Mouse (Mus musculus): Measurements from ENCODE around the gene Tbc1d13. TPM values are rescaled to one million over a fixed set of nuclear protein-coding genes. Genes with fewer than 3 reads are reported as not detected.

Tbc1d13 gene
- polyA plus RNA-seq, 2 experiments = 10.7 to 49.9 TPM

DNA sequence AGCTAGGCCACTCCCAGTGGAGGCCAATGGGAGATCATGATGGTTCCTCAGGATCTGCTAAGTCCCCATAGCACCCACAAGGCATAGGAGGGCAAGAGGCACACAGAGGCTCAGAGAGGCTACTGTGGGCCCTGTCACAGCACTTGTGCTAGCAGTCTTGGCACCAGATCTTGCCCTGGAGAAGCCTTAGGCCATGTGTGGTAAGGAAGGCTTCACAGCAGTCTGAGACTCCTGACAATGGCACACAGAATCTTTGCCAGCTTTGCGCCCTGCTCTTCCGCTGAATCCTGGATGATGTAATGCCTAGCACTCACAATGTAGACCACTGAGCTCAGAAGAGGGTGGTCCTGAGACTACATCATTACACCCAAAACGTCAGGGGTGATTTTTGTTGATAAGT lies 61.1 kb downstream of the Tbc1d13 start:
- no peak for ATAC-seq (ENCODE audit: low FRiP score, low read depth)
- no peak overlapping the region for H3K27ac ChIP-seq (replicated peaks; ENCODE audit: low read depth, low read length)
- no peaks in the 10 kb centered on the region for H3K4me1 ChIP-seq (ENCODE audit: control insufficient read depth, insufficient read depth, low read length)
- no peak overlapping the region for H3K4me2 ChIP-seq (replicated peaks; ENCODE audit: low read depth, low read length, severe bottlenecking)
- no peak overlapping the region for H3K9ac ChIP-seq (ENCODE audit: low read depth, low read length, severe bottlenecking)
- no peaks in the 10 kb centered on the region for H3K9me3 ChIP-seq (ENCODE audit: control insufficient read depth, low read length)
- H3K36me3 ChIP-seq (ENCODE audit: control insufficient read depth, insufficient read depth, low read length) = 0 out of 2 replicates have a peak, but pooled peaks cover 2% of the 10 kb centered on the region
- no peak overlapping the region for H3K4me3 ChIP-seq (replicated peaks; ENCODE audit: low read length)
- DNase-seq (ENCODE audit: low spot score) = no peak
- H3K27me3 ChIP-seq (ENCODE audit: control insufficient read depth, insufficient read depth, low read length) = no peaks in the 10 kb centered on the region
- TF ChIP-seq POLR2A (IDR thresholded peaks at IDR 0.05; ENCODE audit: borderline replicate concordance, extremely low read depth, insufficient read depth, insufficient read length) = no peak
- WGBS = 89% methylated on average over 3 of the region's 3 CpGs

DNA sequence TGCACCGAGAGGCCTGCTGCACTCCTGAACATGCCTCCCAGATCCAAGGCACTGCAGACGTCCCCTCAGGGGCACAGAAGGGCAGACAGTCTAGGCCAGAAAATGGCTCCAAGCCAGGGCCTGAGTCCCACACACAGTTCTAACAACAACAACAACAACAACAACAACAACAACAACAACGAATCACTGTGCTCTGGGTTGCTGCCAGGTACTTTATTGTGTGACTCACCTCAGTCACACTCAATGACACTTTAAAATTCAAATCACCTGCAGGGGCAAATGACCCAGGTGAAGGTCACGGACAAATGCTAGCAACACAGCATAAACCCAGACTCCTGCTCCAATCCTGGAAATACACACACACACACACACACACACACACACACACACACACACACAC lies 64.5 kb downstream of the Tbc1d13 start:
- Histone ChIP-seq H3K27ac (replicated peaks; ENCODE audit: low read depth, low read length) (no peak overlapping the region), H3K4me1 (ENCODE audit: control insufficient read depth, insufficient read depth, low read length) (no peaks in the 10 kb centered on the region)

DNA sequence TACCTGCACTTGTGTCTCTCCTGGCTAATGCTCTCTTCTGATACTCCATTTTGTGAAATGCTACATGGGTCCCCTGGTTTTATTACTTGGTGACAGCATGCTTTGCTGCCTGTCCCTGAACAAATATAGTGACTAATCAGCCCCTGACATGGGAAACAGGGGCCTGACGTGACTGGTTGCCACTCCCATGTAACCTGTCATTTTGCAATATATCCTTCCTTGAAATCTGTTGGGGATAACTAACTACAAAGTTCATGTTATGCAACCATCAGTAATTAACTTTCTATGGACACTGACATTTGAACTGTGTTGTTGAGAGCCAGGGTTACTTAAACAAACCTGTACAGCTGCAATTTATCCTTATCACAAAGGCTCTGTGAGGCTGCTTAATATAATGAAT lies 66.4 kb downstream of the Tbc1d13 start:
- Histone ChIP-seq H3K27ac (replicated peaks; ENCODE audit: low read depth, low read length) (no peak overlapping the region), H3K27me3 (ENCODE audit: control insufficient read depth, insufficient read depth, low read length) (no peaks in the 10 kb centered on the region), H3K9me3 (ENCODE audit: control insufficient read depth, low read length) (no peaks in the 10 kb centered on the region), H3K4me1 (ENCODE audit: control insufficient read depth, insufficient read depth, low read length) (peaks cover 4% of the 10 kb centered on the region), H3K4me3 (replicated peaks; ENCODE audit: low read length) (no peak overlapping the region), H3K4me2 (replicated peaks; ENCODE audit: low read depth, low read length, severe bottlenecking) (no peak overlapping the region), H3K9ac (ENCODE audit: low read depth, low read length, severe bottlenecking) (no peak overlapping the region), H3K36me3 (ENCODE audit: control insufficient read depth, insufficient read depth, low read length) (no peaks in the 10 kb centered on the region)
- TF ChIP-seq POLR2A (IDR thresholded peaks at IDR 0.05; ENCODE audit: borderline replicate concordance, extremely low read depth, insufficient read depth, insufficient read length) = no peak
- 57% methylated on average over 1 of the region's 1 CpGs for WGBS
- ATAC-seq (ENCODE audit: low FRiP score, low read depth) (no peak), DNase-seq (ENCODE audit: low spot score) (no peak)

More for the DNA sequence above, 64.5 kb downstream of the Tbc1d13 start:
- no peaks in the 10 kb centered on the region for H3K36me3 ChIP-seq (ENCODE audit: control insufficient read depth, insufficient read depth, low read length)
- no peak overlapping the region for H3K9ac ChIP-seq (ENCODE audit: low read depth, low read length, severe bottlenecking)
- DNase-seq (ENCODE audit: low spot score) = no peak
- WGBS = 69% methylated on average over 4 of the region's 4 CpGs
- H3K27me3 ChIP-seq (ENCODE audit: control insufficient read depth, insufficient read depth, low read length) = no peaks in the 10 kb centered on the region
- no peak for TF ChIP-seq POLR2A (IDR thresholded peaks at IDR 0.05; ENCODE audit: borderline replicate concordance, extremely low read depth, insufficient read depth, insufficient read length)
- H3K4me2 ChIP-seq (replicated peaks; ENCODE audit: low read depth, low read length, severe bottlenecking) = no peak overlapping the region
- no peaks in the 10 kb centered on the region for H3K9me3 ChIP-seq (ENCODE audit: control insufficient read depth, low read length)
- no peak for ATAC-seq (ENCODE audit: low FRiP score, low read depth)
- no peak overlapping the region for H3K4me3 ChIP-seq (replicated peaks; ENCODE audit: low read length)

DNA sequence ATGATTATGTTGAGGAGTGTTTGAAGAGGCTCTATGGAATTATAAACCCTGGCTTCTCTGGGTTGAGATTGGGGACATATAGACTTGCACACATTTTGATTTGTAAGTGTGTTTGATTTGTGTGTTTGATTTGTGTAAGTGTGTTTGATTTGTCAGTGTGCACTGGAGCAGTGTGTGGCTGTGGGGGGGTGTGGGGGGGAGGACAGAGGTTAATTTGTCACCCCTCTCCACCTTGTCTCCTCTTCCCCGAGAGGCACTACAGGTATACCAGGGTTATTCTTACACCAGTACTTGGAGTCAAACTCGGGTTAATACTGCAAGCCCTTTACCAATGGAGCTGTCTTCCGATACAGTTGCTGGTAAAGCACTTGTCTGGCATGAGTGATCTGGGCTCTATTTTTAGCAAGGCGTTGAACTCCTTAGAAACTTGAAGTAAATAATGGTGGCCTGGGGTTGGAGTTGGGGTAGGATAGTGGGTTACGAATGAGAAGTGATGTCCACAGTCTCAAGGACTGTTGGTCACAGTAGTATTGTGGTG lies 66.9 kb downstream of the Tbc1d13 start:
- no peak for ATAC-seq (ENCODE audit: low FRiP score, low read depth)
- H3K9ac ChIP-seq (ENCODE audit: low read depth, low read length, severe bottlenecking) = no peak overlapping the region
- no peak for DNase-seq (ENCODE audit: low spot score)
- WGBS = 84% methylated on average over 5 of the region's 5 CpGs
- H3K4me3 ChIP-seq (replicated peaks; ENCODE audit: low read length) = no peak overlapping the region
- no peak overlapping the region for H3K27ac ChIP-seq (replicated peaks; ENCODE audit: low read depth, low read length)
- no peaks in the 10 kb centered on the region for H3K27me3 ChIP-seq (ENCODE audit: control insufficient read depth, insufficient read depth, low read length)
- H3K9me3 ChIP-seq (ENCODE audit: control insufficient read depth, low read length) = no peaks in the 10 kb centered on the region
- no peak overlapping the region for H3K4me2 ChIP-seq (replicated peaks; ENCODE audit: low read depth, low read length, severe bottlenecking)
- TF ChIP-seq POLR2A (IDR thresholded peaks at IDR 0.05; ENCODE audit: borderline replicate concordance, extremely low read depth, insufficient read depth, insufficient read length) = no peak
- peaks cover 4% of the 10 kb centered on the region for H3K4me1 ChIP-seq (ENCODE audit: control insufficient read depth, insufficient read depth, low read length)
- H3K36me3 ChIP-seq (ENCODE audit: control insufficient read depth, insufficient read depth, low read length) = no peaks in the 10 kb centered on the region

Other genes with a start within 250 kb of the Tbc1d13 start
- gene Odf2, start 244.5 kb upstream of the Tbc1d13 start, polyA plus RNA-seq (2012; rRNA removed) = 84.6 and 88.0 TPM in 2 replicates
- 42.3 and 47.0 TPM in 2 replicates for gene Odf2, start 244.5 kb upstream of the Tbc1d13 start, polyA plus RNA-seq (2014; fragmentation: Nextera tagmentation; extraction: Ambion mirVana)
- 42.0 and 42.3 TPM in 2 replicates for gene Gle1, start 198.3 kb upstream of the Tbc1d13 start, polyA plus RNA-seq (2012; rRNA removed)
- gene Gle1, start 198.3 kb upstream of the Tbc1d13 start, polyA plus RNA-seq (2014; fragmentation: Nextera tagmentation; extraction: Ambion mirVana) = 49.7 and 54.5 TPM in 2 replicates
- gene Sptan1, start 168.2 kb upstream of the Tbc1d13 start, polyA plus RNA-seq (2012; rRNA removed) = 176 and 206 TPM in 2 replicates
- gene Sptan1, start 168.2 kb upstream of the Tbc1d13 start, polyA plus RNA-seq (2014; fragmentation: Nextera tagmentation; extraction: Ambion mirVana) = 150 and 153 TPM in 2 replicates
- 44.0 and 53.5 TPM in 2 replicates for gene Wdr34, start 84.9 kb upstream of the Tbc1d13 start, polyA plus RNA-seq (2012; rRNA removed)
- gene Wdr34, start 84.9 kb upstream of the Tbc1d13 start, polyA plus RNA-seq (2014; fragmentation: Nextera tagmentation; extraction: Ambion mirVana) = 30.1 and 33.1 TPM in 2 replicates
- gene Set, start 76.4 kb upstream of the Tbc1d13 start, polyA plus RNA-seq (2012; rRNA removed) = 178 and 295 TPM in 2 replicates
- gene Set, start 76.4 kb upstream of the Tbc1d13 start, polyA plus RNA-seq (2014; fragmentation: Nextera tagmentation; extraction: Ambion mirVana) = 426 and 451 TPM in 2 replicates
- gene Pkn3, start 56.1 kb upstream of the Tbc1d13 start, polyA plus RNA-seq (2012; rRNA removed) = 24.8 and 26.9 TPM in 2 replicates
- gene Pkn3, start 56.1 kb upstream of the Tbc1d13 start, polyA plus RNA-seq (2014; fragmentation: Nextera tagmentation; extraction: Ambion mirVana) = 5.9 and 6.4 TPM in 2 replicates
- 53.2 and 68.8 TPM in 2 replicates for gene Zdhhc12, start 40.1 kb upstream of the Tbc1d13 start, polyA plus RNA-seq (2012; rRNA removed)
- gene Zdhhc12, start 40.1 kb upstream of the Tbc1d13 start, polyA plus RNA-seq (2014; fragmentation: Nextera tagmentation; extraction: Ambion mirVana) = 21.9 and 23.2 TPM in 2 replicates
- 60.3 and 79.9 TPM in 2 replicates for gene Zer1, start 9.2 kb upstream of the Tbc1d13 start, polyA plus RNA-seq (2012; rRNA removed)
- 9.7 and 11.0 TPM in 2 replicates for gene Zer1, start 9.2 kb upstream of the Tbc1d13 start, polyA plus RNA-seq (2014; fragmentation: Nextera tagmentation; extraction: Ambion mirVana)
- 18.5 and 24.7 TPM in 2 replicates for gene Endog, start 37.7 kb downstream of the Tbc1d13 start, polyA plus RNA-seq (2012; rRNA removed)
- 20.9 and 22.6 TPM in 2 replicates for gene Endog, start 37.7 kb downstream of the Tbc1d13 start, polyA plus RNA-seq (2014; fragmentation: Nextera tagmentation; extraction: Ambion mirVana)
- 69.1 and 73.7 TPM in 2 replicates for gene Spout1, start 44.7 kb downstream of the Tbc1d13 start, polyA plus RNA-seq (2012; rRNA removed)
- gene Spout1, start 44.7 kb downstream of the Tbc1d13 start, polyA plus RNA-seq (2014; fragmentation: Nextera tagmentation; extraction: Ambion mirVana) = 75.6 and 79.9 TPM in 2 replicates
- gene Kyat1, start 72.1 kb downstream of the Tbc1d13 start, polyA plus RNA-seq (2012; rRNA removed) = 24.5 and 30.3 TPM in 2 replicates
- 10.2 and 10.3 TPM in 2 replicates for gene Kyat1, start 72.1 kb downstream of the Tbc1d13 start, polyA plus RNA-seq (2014; fragmentation: Nextera tagmentation; extraction: Ambion mirVana)
- 18.8 and 26.3 TPM in 2 replicates for gene Lrrc8a, start 104.0 kb downstream of the Tbc1d13 start, polyA plus RNA-seq (2012; rRNA removed)
- 47.2 and 53.8 TPM in 2 replicates for gene Lrrc8a, start 104.0 kb downstream of the Tbc1d13 start, polyA plus RNA-seq (2014; fragmentation: Nextera tagmentation; extraction: Ambion mirVana)
- gene Gm28035, start 106.8 kb downstream of the Tbc1d13 start, polyA plus RNA-seq (2012; rRNA removed) = 3.8 and 6.0 TPM in 2 replicates
- 0.11 and 0.23 TPM in 2 replicates for gene Gm28035, start 106.8 kb downstream of the Tbc1d13 start, polyA plus RNA-seq (2014; fragmentation: Nextera tagmentation; extraction: Ambion mirVana)
- gene Phyhd1, start 132.5 kb downstream of the Tbc1d13 start, polyA plus RNA-seq (2012; rRNA removed) = 11.7 and 12.8 TPM in 2 replicates
- gene Phyhd1, start 132.5 kb downstream of the Tbc1d13 start, polyA plus RNA-seq (2014; fragmentation: Nextera tagmentation; extraction: Ambion mirVana) = 5.0 and 5.1 TPM in 2 replicates
- not detected in 2 replicates for gene Gm28038, start 147.3 kb downstream of the Tbc1d13 start, polyA plus RNA-seq (2012; rRNA removed)
- not detected in 2 replicates for gene Gm28038, start 147.3 kb downstream of the Tbc1d13 start, polyA plus RNA-seq (2014; fragmentation: Nextera tagmentation; extraction: Ambion mirVana)
- gene Dolk, start 152.6 kb downstream of the Tbc1d13 start, polyA plus RNA-seq (2012; rRNA removed) = 13.8 and 19.0 TPM in 2 replicates
- 31.0 and 32.4 TPM in 2 replicates for gene Dolk, start 152.6 kb downstream of the Tbc1d13 start, polyA plus RNA-seq (2014; fragmentation: Nextera tagmentation; extraction: Ambion mirVana)
- 55.6 and 73.6 TPM in 2 replicates for gene Nup188, start 152.7 kb downstream of the Tbc1d13 start, polyA plus RNA-seq (2012; rRNA removed)
- 39.8 and 42.6 TPM in 2 replicates for gene Nup188, start 152.7 kb downstream of the Tbc1d13 start, polyA plus RNA-seq (2014; fragmentation: Nextera tagmentation; extraction: Ambion mirVana)
- 122 and 167 TPM in 2 replicates for gene Sh3glb2, start 225.6 kb downstream of the Tbc1d13 start, polyA plus RNA-seq (2012; rRNA removed)
- 64.8 and 70.1 TPM in 2 replicates for gene Sh3glb2, start 225.6 kb downstream of the Tbc1d13 start, polyA plus RNA-seq (2014; fragmentation: Nextera tagmentation; extraction: Ambion mirVana)
- gene Miga2, start 230.5 kb downstream of the Tbc1d13 start, polyA plus RNA-seq (2012; rRNA removed) = 28.9 and 37.3 TPM in 2 replicates
- gene Miga2, start 230.5 kb downstream of the Tbc1d13 start, polyA plus RNA-seq (2014; fragmentation: Nextera tagmentation; extraction: Ambion mirVana) = 20.5 and 21.7 TPM in 2 replicates

All from limb, embryonic 14.5 days (tissue).